Mouse (Mus musculus): ENCODE measurements at regions not wholly inside any gene's neighbourhood (a gene's known extent, or its start where the extent isn't known, plus 50 kb on each side); places are given as distances from the start of the nearest gene placed in this dataset.

DNA sequence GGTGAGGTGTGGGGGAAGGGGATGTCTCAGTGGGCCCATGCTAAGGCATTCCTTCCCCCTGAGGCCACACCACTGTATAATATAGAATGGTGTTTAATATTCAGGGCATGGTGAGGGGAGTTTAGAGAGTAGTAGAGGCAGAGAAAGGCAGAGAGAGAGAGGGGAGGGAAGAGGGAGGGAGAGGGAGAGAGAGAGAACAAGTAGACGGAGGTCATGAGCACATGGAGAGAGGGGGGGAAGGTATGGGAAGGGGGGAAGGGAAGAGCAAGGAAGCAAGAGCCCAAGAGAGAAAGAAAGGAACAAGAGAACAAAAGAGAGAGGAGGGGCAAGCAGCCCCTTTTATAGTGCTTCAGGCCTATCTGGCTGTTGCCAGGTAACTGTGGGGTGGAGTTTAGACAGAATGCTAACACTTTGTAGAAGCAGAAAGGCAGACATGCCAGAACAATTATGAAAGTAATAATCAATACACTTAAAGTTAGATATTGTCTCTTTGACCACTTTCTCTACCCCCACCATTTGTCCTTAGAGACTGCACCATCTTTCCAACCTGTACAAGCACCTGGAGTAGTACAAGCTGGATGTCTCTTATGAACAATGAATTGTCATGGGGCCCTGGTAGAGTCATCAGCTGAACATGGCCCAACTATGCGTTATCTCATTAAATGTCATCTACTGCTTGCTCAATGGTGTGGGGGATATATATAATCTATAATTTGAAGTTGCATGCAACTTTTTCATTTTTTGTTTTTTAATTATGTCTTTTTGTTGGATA lies 422.6 kb downstream of the Nbas start:
- Histone ChIP-seq H3K27me3 (ENCODE audit: control insufficient read depth, insufficient read depth, low read length) (no peaks in the 10 kb centered on the region), H3K27ac (replicated peaks; ENCODE audit: low read depth, low read length) (no peak overlapping the region), H3K36me3 (ENCODE audit: control insufficient read depth, insufficient read depth, low read length) (no peaks in the 10 kb centered on the region), H3K9me3 (ENCODE audit: control insufficient read depth, low read length) (no peaks in the 10 kb centered on the region), H3K9ac (replicated peaks; ENCODE audit: low read length) (no peak overlapping the region), H3K4me2 (ENCODE audit: low read length) (no peak overlapping the region), H3K4me3 (replicated peaks; ENCODE audit: low read depth, low read length) (no peak overlapping the region), H3K4me1 (ENCODE audit: control insufficient read depth, insufficient read depth, low read length) (no peaks in the 10 kb centered on the region)
- ATAC-seq (ENCODE audit: low FRiP score, low TSS enrichment) (peak; percentile 49; the same call in 1 of the 2 replicates), DNase-seq (no peak)
- WGBS, result 44% methylated on average over 2 of the region's 2 CpGs

DNA sequence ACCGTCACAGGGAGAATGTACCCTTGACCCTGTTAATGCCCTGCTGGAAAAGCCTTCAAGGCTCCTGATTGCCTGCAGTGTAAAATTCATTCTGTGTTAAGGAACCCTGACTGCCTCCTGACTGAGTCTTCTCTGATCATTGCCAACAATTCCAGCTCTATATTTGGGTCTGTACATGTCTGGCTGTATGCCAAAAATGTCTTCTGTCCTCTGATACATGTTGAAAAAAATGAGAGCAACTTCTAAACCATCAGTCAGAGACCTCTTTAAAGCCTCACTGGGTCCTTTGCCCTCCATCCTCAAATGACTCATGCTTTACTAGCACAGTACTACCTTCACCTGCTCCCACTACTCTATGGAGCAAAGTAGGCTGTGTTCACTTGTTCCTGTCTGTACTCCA lies 408.3 kb downstream of the Nbas start:
- ATAC-seq (ENCODE audit: low FRiP score, low TSS enrichment) (no peak), DNase-seq (peak; percentile 25)
- 86% methylated on average over 1 of the region's 1 CpGs for whole genome bisulfite sequencing

DNA sequence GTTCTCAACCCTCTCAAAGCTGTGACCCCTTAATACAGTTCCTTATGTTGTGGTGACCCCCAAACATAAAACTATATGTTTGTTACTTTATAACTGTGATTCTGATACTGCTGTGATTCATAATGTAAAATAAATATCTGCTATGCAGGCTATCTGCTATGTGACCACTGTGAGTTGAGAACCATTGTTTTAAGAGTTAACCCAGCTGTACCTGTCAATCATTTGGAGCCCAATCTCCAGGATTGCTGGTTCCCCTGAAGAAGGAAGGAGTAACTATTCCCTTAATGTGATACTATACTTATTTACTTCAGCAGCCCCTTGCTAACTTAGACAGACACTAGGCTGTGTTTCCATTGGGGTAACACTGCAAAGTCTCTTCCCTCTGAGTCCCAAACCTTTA lies 400.5 kb downstream of the Nbas start:
- no peak overlapping the region for H3K4me3 ChIP-seq (replicated peaks; ENCODE audit: low read depth, low read length)
- ATAC-seq (ENCODE audit: low FRiP score, low TSS enrichment) (no peak), DNase-seq (no peak)
- H3K27me3 ChIP-seq (ENCODE audit: control insufficient read depth, insufficient read depth, low read length), result no peaks in the 10 kb centered on the region
- H3K9me3 ChIP-seq (ENCODE audit: control insufficient read depth, low read length), result no peaks in the 10 kb centered on the region
- no peak overlapping the region for H3K4me2 ChIP-seq (ENCODE audit: low read length)
- no peaks in the 10 kb centered on the region for H3K36me3 ChIP-seq (ENCODE audit: control insufficient read depth, insufficient read depth, low read length)
- H3K9ac ChIP-seq (replicated peaks; ENCODE audit: low read length), result no peak overlapping the region
- no peaks in the 10 kb centered on the region for H3K4me1 ChIP-seq (ENCODE audit: control insufficient read depth, insufficient read depth, low read length)
- no peak overlapping the region for H3K27ac ChIP-seq (replicated peaks; ENCODE audit: low read depth, low read length)

More for the DNA sequence above, 408.3 kb downstream of the Nbas start:
- Histone ChIP-seq H3K27me3 (ENCODE audit: control insufficient read depth, insufficient read depth, low read length) (no peaks in the 10 kb centered on the region), H3K9me3 (ENCODE audit: control insufficient read depth, low read length) (no peaks in the 10 kb centered on the region), H3K4me1 (ENCODE audit: control insufficient read depth, insufficient read depth, low read length) (no peaks in the 10 kb centered on the region), H3K9ac (replicated peaks; ENCODE audit: low read length) (no peak overlapping the region), H3K36me3 (ENCODE audit: control insufficient read depth, insufficient read depth, low read length) (no peaks in the 10 kb centered on the region), H3K27ac (replicated peaks; ENCODE audit: low read depth, low read length) (no peak overlapping the region), H3K4me3 (replicated peaks; ENCODE audit: low read depth, low read length) (no peak overlapping the region), H3K4me2 (ENCODE audit: low read length) (no peak overlapping the region)

DNA sequence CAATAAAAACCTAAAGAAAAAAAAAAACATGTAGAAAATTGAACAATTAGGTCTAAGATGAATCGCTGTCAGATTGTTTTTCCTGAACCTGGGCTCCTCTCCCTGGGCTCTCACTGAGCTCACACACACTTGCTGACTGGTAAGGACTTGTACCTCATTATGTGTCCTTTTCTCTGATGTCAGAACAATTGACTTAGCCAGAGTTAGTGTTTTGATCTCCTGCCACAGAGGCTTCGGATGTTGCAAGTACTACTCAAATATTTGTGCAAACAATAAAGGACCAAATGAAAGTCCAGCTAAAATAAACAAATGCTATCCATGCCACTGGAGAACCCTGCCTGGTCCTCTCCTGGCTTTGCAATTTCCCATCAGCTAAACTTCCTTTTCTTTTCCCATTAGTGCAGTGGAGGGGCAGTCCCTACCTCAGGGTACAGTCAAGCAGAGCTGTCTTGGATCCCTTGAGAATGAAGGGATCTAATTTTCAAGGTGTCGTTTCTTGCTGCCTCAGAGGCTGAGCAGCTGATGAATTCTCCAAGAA lies 399.6 kb downstream of the Nbas start:
- H3K4me3 ChIP-seq (replicated peaks; ENCODE audit: low read depth, low read length), result no peak overlapping the region
- H3K27ac ChIP-seq (replicated peaks; ENCODE audit: low read depth, low read length), result no peak overlapping the region
- no peaks in the 10 kb centered on the region for H3K27me3 ChIP-seq (ENCODE audit: control insufficient read depth, insufficient read depth, low read length)
- H3K4me2 ChIP-seq (ENCODE audit: low read length), result no peak overlapping the region
- H3K4me1 ChIP-seq (ENCODE audit: control insufficient read depth, insufficient read depth, low read length), result no peaks in the 10 kb centered on the region
- ATAC-seq (ENCODE audit: low FRiP score, low TSS enrichment) (no peak), DNase-seq (no peak)
- no peaks in the 10 kb centered on the region for H3K36me3 ChIP-seq (ENCODE audit: control insufficient read depth, insufficient read depth, low read length)
- H3K9me3 ChIP-seq (ENCODE audit: control insufficient read depth, low read length), result no peaks in the 10 kb centered on the region
- no peak overlapping the region for H3K9ac ChIP-seq (replicated peaks; ENCODE audit: low read length)
- 78% methylated on average over 3 of the region's 3 CpGs for WGBS

DNA sequence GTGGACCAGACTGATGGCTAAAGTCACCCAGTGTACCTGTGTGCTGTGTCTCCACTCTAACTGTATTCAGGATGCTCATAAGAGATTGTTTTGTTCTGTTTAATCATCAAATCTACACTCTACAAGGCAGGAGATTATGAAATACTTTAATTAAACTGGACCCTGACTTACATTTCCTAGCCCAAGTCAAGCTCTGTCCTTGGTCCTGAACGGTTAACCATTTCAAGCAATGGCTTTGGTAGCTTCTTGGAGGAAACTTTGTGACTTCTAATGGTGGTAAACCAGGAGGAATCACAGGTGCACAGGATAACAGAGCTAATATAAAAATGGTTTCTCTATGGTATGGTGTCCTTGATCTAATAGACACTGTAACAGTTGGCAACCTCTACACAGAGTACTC lies 370.4 kb downstream of the Nbas start:
- Histone ChIP-seq H3K4me2 (ENCODE audit: low read length) (no peak overlapping the region), H3K9me3 (ENCODE audit: control insufficient read depth, low read length) (no peaks in the 10 kb centered on the region), H3K4me3 (replicated peaks; ENCODE audit: low read depth, low read length) (no peak overlapping the region), H3K27me3 (ENCODE audit: control insufficient read depth, insufficient read depth, low read length) (no peaks in the 10 kb centered on the region), H3K9ac (replicated peaks; ENCODE audit: low read length) (no peak overlapping the region), H3K4me1 (ENCODE audit: control insufficient read depth, insufficient read depth, low read length) (no peaks in the 10 kb centered on the region), H3K27ac (replicated peaks; ENCODE audit: low read depth, low read length) (no peak overlapping the region), H3K36me3 (ENCODE audit: control insufficient read depth, insufficient read depth, low read length) (no peaks in the 10 kb centered on the region)
- DNase-seq, result peak; percentile 18
- ATAC-seq (ENCODE audit: low FRiP score, low TSS enrichment), result no peak
- 58% methylated on average over 1 of the region's 1 CpGs for WGBS

Measured in midbrain, embryonic 14.5 days (tissue).